Mouse (Mus musculus) spleen, adult 2 months (tissue): ENCODE results near the gene Gpr35.

Experiments used
- CTCF ChIP-seq: fragments of 200-500 bp; IDR thresholded peaks from 2 replicates; pipeline ENCODE4 v1.5.1; 2011; ENCODE audit warnings: mild to moderate bottlenecking, inconsistent platforms; ENCODE audit not compliant: insufficient read depth, insufficient read length, insufficient replicate concordance; ENCODE audit errors: extremely low read depth
- POLR2A ChIP-seq: fragments of 200-500 bp; IDR thresholded peaks from 2 replicates; pipeline ENCODE4 v1.6.1; 2011; ENCODE audit warnings: low read depth, low read length, inconsistent platforms

GRCm38 (mm10) chr1:92979073-92979602 is 28.5 kb downstream of the Gpr35 start:
- TF ChIP-seq CTCF (no peak), POLR2A (no peak)
